Mouse (Mus musculus): Measurements from ENCODE around the gene Srd5a1.
"Not testable (repeated sequence)": the region's sequence is repeated elsewhere in the genome, so short reads cannot be mapped to it uniquely, and the experiment has no call there.

The Srd5a1 gene

GRCm38 (mm10) chr13:69577181-69577834 is 33.9 kb downstream of the Srd5a1 start:
- no peak for DNase-seq (ENCODE audit: extremely low read depth, insufficient read length, low spot score)

GRCm38 (mm10) chr13:69576676-69577075 is 34.6 kb downstream of the Srd5a1 start:
- DNase-seq (ENCODE audit: extremely low read depth, insufficient read length, low spot score): no peak

GRCm38 (mm10) chr13:69572594-69572993 is 38.6 kb downstream of the Srd5a1 start:
- no peak for DNase-seq (ENCODE audit: extremely low read depth, insufficient read length, low spot score)

- no peak for DNase-seq (ENCODE audit: extremely low read depth, insufficient read length, low spot score)
Measured at GRCm38 (mm10) chr13:69569201-69569600, 42.0 kb downstream of the Srd5a1 start.

- DNase-seq (ENCODE audit: extremely low read depth, insufficient read length, low spot score): not testable (repeated sequence)
Measured at GRCm38 (mm10) chr13:69565401-69565800, 45.8 kb downstream of the Srd5a1 start.

- DNase-seq (ENCODE audit: extremely low read depth, insufficient read length, low spot score): no peak
Measured at GRCm38 (mm10) chr13:69564573-69564972, 46.7 kb downstream of the Srd5a1 start.

GRCm38 (mm10) chr13:69563905-69564304 is 47.3 kb downstream of the Srd5a1 start:
- no peak for DNase-seq (ENCODE audit: extremely low read depth, insufficient read length, low spot score)

- no peak for DNase-seq (ENCODE audit: extremely low read depth, insufficient read length, low spot score)
Measured at GRCm38 (mm10) chr13:69562654-69563574, 48.3 kb downstream of the Srd5a1 start.

GRCm38 (mm10) chr13:69562004-69562403 is 49.2 kb downstream of the Srd5a1 start:
- DNase-seq (ENCODE audit: extremely low read depth, insufficient read length, low spot score): no peak

GRCm38 (mm10) chr13:69559291-69559961 is 51.8 kb downstream of the Srd5a1 start:
- no peak for DNase-seq (ENCODE audit: extremely low read depth, insufficient read length, low spot score)

GRCm38 (mm10) chr13:69558098-69558660 is 53.1 kb downstream of the Srd5a1 start:
- no peak for DNase-seq (ENCODE audit: extremely low read depth, insufficient read length, low spot score)

- DNase-seq (ENCODE audit: extremely low read depth, insufficient read length, low spot score): no peak
Measured at GRCm38 (mm10) chr13:69556728-69557127, 54.5 kb downstream of the Srd5a1 start.

- no peak for DNase-seq (ENCODE audit: extremely low read depth, insufficient read length, low spot score)
Measured at GRCm38 (mm10) chr13:69555957-69556482, 55.2 kb downstream of the Srd5a1 start.

- no peak for DNase-seq (ENCODE audit: extremely low read depth, insufficient read length, low spot score)
Measured at GRCm38 (mm10) chr13:69555045-69555444, 56.2 kb downstream of the Srd5a1 start.

- DNase-seq (ENCODE audit: extremely low read depth, insufficient read length, low spot score): no peak
Measured at GRCm38 (mm10) chr13:69554255-69554654, 57.0 kb downstream of the Srd5a1 start.

- no peak for DNase-seq (ENCODE audit: extremely low read depth, insufficient read length, low spot score)
Measured at GRCm38 (mm10) chr13:69553024-69553423, 58.2 kb downstream of the Srd5a1 start.

GRCm38 (mm10) chr13:69550831-69551230 is 60.4 kb downstream of the Srd5a1 start:
- no peak for DNase-seq (ENCODE audit: extremely low read depth, insufficient read length, low spot score)

- no peak for DNase-seq (ENCODE audit: extremely low read depth, insufficient read length, low spot score)
Measured at GRCm38 (mm10) chr13:69549980-69550379, 61.3 kb downstream of the Srd5a1 start.

GRCm38 (mm10) chr13:69547488-69548180 is 63.6 kb downstream of the Srd5a1 start:
- no peak for DNase-seq (ENCODE audit: extremely low read depth, insufficient read length, low spot score)

GRCm38 (mm10) chr13:69545019-69545418 is 66.2 kb downstream of the Srd5a1 start:
- no peak for DNase-seq (ENCODE audit: extremely low read depth, insufficient read length, low spot score)

Data from 3134 (cell line).